Mouse (Mus musculus) stomach, embryonic 14.5 days (tissue): ENCODE results near the gene Adh1. TPM values are rescaled to one million over a fixed set of nuclear protein-coding genes. Genes with fewer than 3 reads are reported as not detected.

Source experiments
- ATAC-seq: fragments of 200-750 bp; cut with Nextera tagmentation; 2 replicates; pipeline ENCODE4 v1.8.0; 2017; ENCODE audit warnings: low read depth, moderate TSS enrichment; ENCODE audit not compliant: insufficient number of reproducible peaks, insufficient read depth, low FRiP score
- H3K27ac ChIP-seq: fragments of 300-500 bp; sonication (generic); 2 replicates; pipeline ENCODE4 v1.5.1; 2014; ENCODE audit warnings: mild to moderate bottlenecking, low read length, moderate library complexity, mixed read lengths
- H3K27me3 ChIP-seq: fragments of 300-500 bp; sonication (generic); 2 replicates; pipeline ENCODE4 v1.6.1; 2014; ENCODE audit warnings: low read length, control low read depth, mixed read lengths; ENCODE audit not compliant: control insufficient read depth, insufficient read depth
- H3K36me3 ChIP-seq: fragments of 300-500 bp; sonication (generic); 2 replicates; pipeline ENCODE4 v1.6.1; 2014; ENCODE audit warnings: mild to moderate bottlenecking, control low read depth, low read length, moderate library complexity, mixed read lengths; ENCODE audit not compliant: control insufficient read depth, insufficient read depth
- H3K4me1 ChIP-seq: fragments of 300-500 bp; sonication (generic); 2 replicates; pipeline ENCODE4 v1.6.1; 2014; ENCODE audit warnings: low read length, control low read depth, mixed read lengths; ENCODE audit not compliant: control insufficient read depth, insufficient read depth
- H3K4me2 ChIP-seq: fragments of 300-500 bp; sonication (generic); replicated peaks from 2 replicates; pipeline ENCODE4 v1.6.1; 2014; ENCODE audit warnings: low read depth, low read length, control low read depth
- H3K4me3 ChIP-seq: fragments of 300-500 bp; sonication (generic); 2 replicates; pipeline ENCODE4 v1.5.1; 2014; ENCODE audit warnings: low read depth, low read length, control low read depth
- H3K9ac ChIP-seq: fragments of 300-500 bp; sonication (generic); replicated peaks from 2 replicates; pipeline ENCODE4 v1.6.1; 2014; ENCODE audit warnings: low read depth, mild to moderate bottlenecking, control low read depth, low read length, moderate library complexity, mixed read lengths
- H3K9me3 ChIP-seq: fragments of 300-500 bp; sonication (generic); 2 replicates; pipeline ENCODE4 v1.6.1; 2016; ENCODE audit warnings: low read depth, low read length, control low read depth; ENCODE audit not compliant: control insufficient read depth
- WGBS: fragments of 180-500 bp; shearing (Covaris S2); extraction: QIAGEN DNeasy Blood & Tissue Kit; methylation state at CpG from one replicate; pipeline ENCODE4 v1.1.7; 2014; 5-methylcytosine and 5-hydroxymethylcytosine counted together
- polyA plus RNA-seq: library from polyadenylated mRNA; unstranded; fragments of >200 nt; fragmentation: Nextera tagmentation; extraction: Ambion mirVana; gene quantifications from 2 replicates; pipeline ENCODE4 v1.2.1, GENCODE M21; 2014

The Adh1 gene
- polyA plus RNA-seq, 1 experiment from 2014 or later = 9.9 TPM

DNA sequence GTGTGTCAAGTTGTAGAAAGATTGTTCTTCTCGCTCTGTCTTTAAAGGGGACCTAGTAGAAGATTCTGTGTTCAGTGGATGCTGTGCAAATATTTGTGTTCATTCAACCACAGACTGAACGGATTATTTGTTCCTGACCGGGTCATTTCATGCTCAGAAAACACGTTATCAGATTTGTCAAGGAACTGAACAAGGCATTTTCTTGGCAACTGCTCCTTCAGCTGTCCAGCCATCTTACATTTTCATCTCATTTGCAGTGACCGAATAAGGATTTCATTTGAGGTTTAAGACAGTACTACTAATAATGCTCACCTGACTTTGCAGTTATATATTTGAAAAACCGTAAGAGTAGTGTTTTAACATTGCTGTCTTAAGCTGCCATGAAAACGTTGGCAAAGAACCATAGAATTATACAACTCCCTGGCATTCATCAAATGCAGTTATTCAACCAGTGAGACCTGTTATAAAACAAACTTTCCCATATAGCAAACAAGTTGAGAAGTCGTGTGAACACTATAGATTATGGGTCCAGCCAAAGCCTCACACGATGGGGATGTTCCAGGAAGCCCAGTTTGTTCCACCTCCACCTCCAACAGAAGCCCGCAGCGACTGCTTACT lies 24.1 kb upstream of the Adh1 start:
- 63% methylated on average over 11 of the region's 11 CpGs for WGBS
- Histone ChIP-seq H3K4me1 (no peaks in the 10 kb centered on the region), H3K27me3 (no peaks in the 10 kb centered on the region), H3K9ac (no peak overlapping the region), H3K9me3 (no peaks in the 10 kb centered on the region), H3K36me3 (no peaks in the 10 kb centered on the region), H3K4me2 (no peak overlapping the region), H3K27ac (no peak overlapping the region), H3K4me3 (no peak overlapping the region)
- no peak for ATAC-seq

- no peak overlapping the region for H3K27ac ChIP-seq
- no peak overlapping the region for H3K9ac ChIP-seq
- H3K4me2 ChIP-seq = no peak overlapping the region
- no peak overlapping the region for H3K4me3 ChIP-seq
- H3K27me3 ChIP-seq = no peaks in the 10 kb centered on the region
- H3K4me1 ChIP-seq = no peaks in the 10 kb centered on the region
- H3K9me3 ChIP-seq = no peaks in the 10 kb centered on the region
- no peak for ATAC-seq
- H3K36me3 ChIP-seq = no peaks in the 10 kb centered on the region
- 81% methylated on average over 10 of the region's 10 CpGs for WGBS
Observed at GRCm38 (mm10) chr3:138238046-138238445, 22.7 kb upstream of the Adh1 start.

DNA sequence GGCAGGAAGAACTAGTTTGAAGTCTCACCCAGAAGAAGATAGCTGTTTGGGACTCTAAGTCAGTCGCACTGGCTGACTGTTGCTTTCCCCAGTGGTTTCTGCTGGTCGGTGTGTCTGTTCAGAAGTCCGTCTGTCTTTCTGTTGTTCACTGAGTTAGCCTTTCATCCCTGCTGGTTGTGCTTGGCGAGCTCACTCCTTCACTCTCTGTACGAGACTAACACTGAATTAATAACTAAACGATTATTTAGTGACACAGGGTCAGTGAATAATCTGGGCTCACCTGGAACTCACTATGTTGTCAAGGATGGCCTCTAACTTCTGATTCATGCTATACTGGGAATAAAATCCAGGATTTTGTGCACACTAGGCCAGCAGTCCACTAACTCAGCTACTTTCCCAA lies 21.3 kb upstream of the Adh1 start:
- ATAC-seq = no peak
- Histone ChIP-seq H3K4me1 (no peaks in the 10 kb centered on the region), H3K9me3 (no peaks in the 10 kb centered on the region), H3K4me2 (no peak overlapping the region), H3K27ac (no peak overlapping the region), H3K9ac (no peak overlapping the region), H3K4me3 (no peak overlapping the region), H3K36me3 (no peaks in the 10 kb centered on the region), H3K27me3 (no peaks in the 10 kb centered on the region)
- 90% methylated on average over 6 of the region's 6 CpGs for WGBS

GRCm38 (mm10) chr3:138240411-138240810 lies 20.4 kb upstream of the Adh1 start:
- no peaks in the 10 kb centered on the region for H3K36me3 ChIP-seq
- no peak overlapping the region for H3K4me2 ChIP-seq
- H3K27me3 ChIP-seq = no peaks in the 10 kb centered on the region
- WGBS = 88% methylated on average over 3 of the region's 3 CpGs
- no peak for ATAC-seq
- H3K27ac ChIP-seq = no peak overlapping the region
- H3K9ac ChIP-seq = no peak overlapping the region
- no peaks in the 10 kb centered on the region for H3K4me1 ChIP-seq
- H3K4me3 ChIP-seq = no peak overlapping the region
- no peaks in the 10 kb centered on the region for H3K9me3 ChIP-seq

- no peaks in the 10 kb centered on the region for H3K9me3 ChIP-seq
- no peak overlapping the region for H3K27ac ChIP-seq
- H3K4me2 ChIP-seq = no peak overlapping the region
- no peaks in the 10 kb centered on the region for H3K27me3 ChIP-seq
- WGBS = 70% methylated on average over 5 of the region's 5 CpGs
- H3K36me3 ChIP-seq = no peaks in the 10 kb centered on the region
- H3K4me1 ChIP-seq = no peaks in the 10 kb centered on the region
- no peak overlapping the region for H3K9ac ChIP-seq
- H3K4me3 ChIP-seq = no peak overlapping the region
- no peak for ATAC-seq
Observed at GRCm38 (mm10) chr3:138240942-138241341, 19.8 kb upstream of the Adh1 start.

GRCm38 (mm10) chr3:138241371-138241770 lies 19.4 kb upstream of the Adh1 start:
- no peak for ATAC-seq
- no peaks in the 10 kb centered on the region for H3K9me3 ChIP-seq
- no peaks in the 10 kb centered on the region for H3K4me1 ChIP-seq
- 51% methylated on average over 6 of the region's 6 CpGs for WGBS
- H3K36me3 ChIP-seq = no peaks in the 10 kb centered on the region
- no peak overlapping the region for H3K4me3 ChIP-seq
- no peak overlapping the region for H3K4me2 ChIP-seq
- H3K27ac ChIP-seq = no peak overlapping the region
- H3K9ac ChIP-seq = no peak overlapping the region
- H3K27me3 ChIP-seq = no peaks in the 10 kb centered on the region

GRCm38 (mm10) chr3:138242021-138242726 lies 18.6 kb upstream of the Adh1 start:
- ATAC-seq = no peak
- 87% methylated on average over 14 of the region's 14 CpGs for WGBS
- H3K27me3 ChIP-seq = no peaks in the 10 kb centered on the region
- H3K36me3 ChIP-seq = no peaks in the 10 kb centered on the region
- no peak overlapping the region for H3K4me2 ChIP-seq
- H3K27ac ChIP-seq = no peak overlapping the region
- H3K9me3 ChIP-seq = no peaks in the 10 kb centered on the region
- no peak overlapping the region for H3K9ac ChIP-seq
- no peak overlapping the region for H3K4me3 ChIP-seq
- no peaks in the 10 kb centered on the region for H3K4me1 ChIP-seq

- H3K27me3 ChIP-seq = no peaks in the 10 kb centered on the region
- no peaks in the 10 kb centered on the region for H3K9me3 ChIP-seq
- H3K4me1 ChIP-seq = no peaks in the 10 kb centered on the region
- H3K27ac ChIP-seq = no peak overlapping the region
- H3K4me3 ChIP-seq = no peak overlapping the region
- H3K9ac ChIP-seq = no peak overlapping the region
- ATAC-seq = no peak
- WGBS = 93% methylated on average over 6 of the region's 6 CpGs
- H3K4me2 ChIP-seq = no peak overlapping the region
- H3K36me3 ChIP-seq = no peaks in the 10 kb centered on the region
Observed at GRCm38 (mm10) chr3:138242933-138243332, 17.9 kb upstream of the Adh1 start.
